Mouse (Mus musculus) midbrain, embryonic 12.5 days (tissue): Measurements from ENCODE around the gene Gm26920. TPM values are rescaled to one million over a fixed set of nuclear protein-coding genes. Genes with fewer than 3 reads are reported as not detected.

Source experiments
- ATAC-seq: fragments of 200-750 bp; cut with Nextera tagmentation; 2 replicates; pipeline ENCODE4 v1.8.0; 2017; ENCODE audit warnings: low read depth, moderate TSS enrichment, moderate library complexity; ENCODE audit not compliant: low FRiP score
- H3K27ac ChIP-seq: fragments of 300-500 bp; sonication (generic); replicated peaks from 2 replicates; pipeline ENCODE4 v1.5.1; 2016; ENCODE audit warnings: mild to moderate bottlenecking
- H3K27me3 ChIP-seq: fragments of 300-500 bp; sonication (generic); 2 replicates; pipeline ENCODE4 v1.6.1; 2016; ENCODE audit warnings: mild to moderate bottlenecking
- H3K36me3 ChIP-seq: fragments of 300-500 bp; sonication (generic); 2 replicates; pipeline ENCODE4 v1.6.1; 2016
- H3K4me1 ChIP-seq: fragments of 300-500 bp; sonication (generic); 2 replicates; pipeline ENCODE4 v1.6.1; 2016
- H3K4me2 ChIP-seq: fragments of 300-500 bp; sonication (generic); replicated peaks from 2 replicates; pipeline ENCODE4 v1.6.1; 2016; ENCODE audit warnings: mild to moderate bottlenecking, moderate library complexity
- H3K4me3 ChIP-seq: fragments of 300-500 bp; sonication (generic); 2 replicates; pipeline ENCODE4 v1.5.1; 2016; ENCODE audit warnings: mild to moderate bottlenecking
- H3K9ac ChIP-seq: fragments of 300-500 bp; sonication (generic); replicated peaks from 2 replicates; pipeline ENCODE4 v1.6.1; 2016; ENCODE audit warnings: mild to moderate bottlenecking, moderate library complexity
- H3K9me3 ChIP-seq: fragments of 300-500 bp; sonication (generic); 2 replicates; pipeline ENCODE4 v1.6.1; 2016; ENCODE audit warnings: mild to moderate bottlenecking
- WGBS: fragments of 180-500 bp; shearing (Covaris S2); methylation state at CpG from one replicate; pipeline ENCODE4 v1.1.7; 2016; 5-methylcytosine and 5-hydroxymethylcytosine counted together
- microRNA-seq: library from miRNA; unstranded; fragments of <30 nt; microRNA quantifications from one replicate; pipeline ENCODE4, GENCODE M21; 2017
- polyA plus RNA-seq: library from polyadenylated mRNA; unstranded; fragments of >200 nt; fragmentation: Nextera tagmentation; extraction: Ambion mirVana; gene quantifications from 2 replicates; pipeline ENCODE4 v1.2.1, GENCODE M21; 2016

Gm26920 gene
- polyA plus RNA-seq, 1 experiment from 2014 or later = 1.0 TPM

- ATAC-seq = no peak
- Histone ChIP-seq H3K27me3 (no peaks in the 10 kb centered on the region), H3K36me3 (peaks cover 45% of the 10 kb centered on the region), H3K9ac (no peak overlapping the region), H3K4me1 (peaks cover 11% of the 10 kb centered on the region; the same call in 1 of the 2 replicates), H3K27ac (0 out of 2 replicates have a peak overlapping the region, but pooled peaks have one; percentile 10), H3K4me3 (no peak overlapping the region), H3K4me2 (no peak overlapping the region), H3K9me3 (no peaks in the 10 kb centered on the region)
- 82% methylated on average over 10 of the region's 10 CpGs for WGBS
Observed at GRCm38 (mm10) chr7:30010551-30011195, 79.5 kb downstream of the Gm26920 start.

- H3K27me3 ChIP-seq = no peaks in the 10 kb centered on the region
- H3K27ac ChIP-seq = peak overlapping the region; percentile 56; the same call in 1 of the 2 replicates
- no peak overlapping the region for H3K9ac ChIP-seq
- peaks cover 11% of the 10 kb centered on the region; the same call in 1 of the 2 replicates for H3K4me1 ChIP-seq
- H3K4me2 ChIP-seq = no peak overlapping the region
- H3K4me3 ChIP-seq = no peak overlapping the region
- no peak for ATAC-seq
- H3K36me3 ChIP-seq = peaks cover 37% of the 10 kb centered on the region
- H3K9me3 ChIP-seq = no peaks in the 10 kb centered on the region
- 68% methylated on average over 21 of the region's 21 CpGs for WGBS
Observed at GRCm38 (mm10) chr7:30009321-30010085, 80.7 kb downstream of the Gm26920 start.

- no peak for ATAC-seq
- H3K9ac ChIP-seq = no peak overlapping the region; the same call in 1 of the 2 replicates
- 84% methylated on average over 6 of the region's 6 CpGs for WGBS
- H3K4me1 ChIP-seq = peaks cover 11% of the 10 kb centered on the region; the same call in 1 of the 2 replicates
- no peaks in the 10 kb centered on the region for H3K27me3 ChIP-seq
- no peak overlapping the region for H3K4me3 ChIP-seq
- no peak overlapping the region for H3K27ac ChIP-seq
- H3K36me3 ChIP-seq = peaks cover 36% of the 10 kb centered on the region
- no peaks in the 10 kb centered on the region for H3K9me3 ChIP-seq
- H3K4me2 ChIP-seq = no peak overlapping the region
Observed at GRCm38 (mm10) chr7:30008020-30008690, 82.1 kb downstream of the Gm26920 start.

DNA sequence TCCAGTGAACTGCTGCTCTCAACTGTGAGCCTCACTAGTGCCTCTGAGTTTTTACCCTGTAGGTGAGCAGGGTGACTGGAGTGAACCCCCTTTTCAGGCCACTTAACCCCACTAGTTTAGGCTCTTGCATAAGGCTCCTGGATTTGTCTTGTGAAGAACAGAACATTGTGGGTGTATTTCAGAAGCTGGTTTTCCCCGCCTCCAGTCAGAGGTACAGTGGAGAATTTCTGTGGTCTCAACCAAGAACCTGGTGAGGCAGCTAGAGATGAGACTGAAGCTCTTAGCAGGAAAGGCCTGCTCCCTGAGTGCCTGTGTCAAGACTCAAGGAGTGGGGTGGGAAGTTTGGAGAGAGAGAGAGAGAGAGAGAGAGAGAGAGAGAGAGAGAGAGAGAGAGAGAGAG, 82.6 kb downstream of the Gm26920 start:
- WGBS = 100% methylated on average over 1 of the region's 1 CpGs
- peaks cover 36% of the 10 kb centered on the region for H3K36me3 ChIP-seq

More for the DNA sequence above, 82.6 kb downstream of the Gm26920 start:
- Histone ChIP-seq H3K27me3 (no peaks in the 10 kb centered on the region), H3K4me1 (peaks cover 11% of the 10 kb centered on the region; the same call in 1 of the 2 replicates), H3K27ac (no peak overlapping the region), H3K9me3 (no peaks in the 10 kb centered on the region), H3K4me3 (no peak overlapping the region), H3K4me2 (no peak overlapping the region), H3K9ac (no peak overlapping the region; the same call in 1 of the 2 replicates)
- no peak for ATAC-seq

Small RNA genes lying within 50 kb of the gene (microRNA-seq; reads per million reads assigned to microRNA genes)
- gene Gm23368 = not detected

Other genes starting within 250 kb of the Gm26920 start
- 11.8 and 12.4 TPM in 2 replicates for gene Zfp940, start 236.7 kb downstream of the Gm26920 start, polyA plus RNA-seq
- gene Zfp420, start 230.4 kb downstream of the Gm26920 start, polyA plus RNA-seq = 14.2 and 14.4 TPM in 2 replicates
- 14.3 and 15.1 TPM in 2 replicates for gene Zfp27, start 183.8 kb downstream of the Gm26920 start, polyA plus RNA-seq
- 7.6 and 8.9 TPM in 2 replicates for gene Zfp383, start 182.2 kb downstream of the Gm26920 start, polyA plus RNA-seq
- gene Zfp74, start 136.3 kb downstream of the Gm26920 start, polyA plus RNA-seq = 14.7 and 18.7 TPM in 2 replicates
- 14.0 and 14.1 TPM in 2 replicates for gene Zfp568, start 106.5 kb downstream of the Gm26920 start, polyA plus RNA-seq
- 7.2 and 7.5 TPM in 2 replicates for gene Zfp14, start 39.0 kb downstream of the Gm26920 start, polyA plus RNA-seq
- 10.4 and 11.2 TPM in 2 replicates for gene Zfp82, start 17.5 kb downstream of the Gm26920 start, polyA plus RNA-seq
- gene Zfp566, start 117 bp upstream of the Gm26920 start, polyA plus RNA-seq = 13.6 and 16.3 TPM in 2 replicates
- 134 and 136 TPM in 2 replicates for gene Zfp260, start 4.4 kb upstream of the Gm26920 start, polyA plus RNA-seq
- 17.0 and 18.8 TPM in 2 replicates for gene Zfp382, start 31.5 kb upstream of the Gm26920 start, polyA plus RNA-seq
- 19.0 and 20.2 TPM in 2 replicates for gene Zfp146, start 79.3 kb upstream of the Gm26920 start, polyA plus RNA-seq
- gene Cox7a1, start 93.7 kb upstream of the Gm26920 start, polyA plus RNA-seq = 0.74 and 4.1 TPM in 2 replicates
- gene Capns1, start 108.4 kb upstream of the Gm26920 start, polyA plus RNA-seq = 59.8 and 61.6 TPM in 2 replicates
- gene Polr2i, start 141.5 kb upstream of the Gm26920 start, polyA plus RNA-seq = 151 and 156 TPM in 2 replicates
- gene Tbcb, start 141.9 kb upstream of the Gm26920 start, polyA plus RNA-seq = 257 and 259 TPM in 2 replicates
- not detected in 2 replicates for gene Ovol3, start 145.3 kb upstream of the Gm26920 start, polyA plus RNA-seq
- 0.48 and 0.66 TPM in 2 replicates for gene Thap8, start 189.7 kb upstream of the Gm26920 start, polyA plus RNA-seq
- 11.3 and 13.4 TPM in 2 replicates for gene Wdr62, start 190.0 kb upstream of the Gm26920 start, polyA plus RNA-seq
- gene Clip3, start 201.3 kb upstream of the Gm26920 start, polyA plus RNA-seq = 76.3 and 88.6 TPM in 2 replicates
- 86.9 and 92.9 TPM in 2 replicates for gene Alkbh6, start 218.3 kb upstream of the Gm26920 start, polyA plus RNA-seq
- 17.5 and 19.0 TPM in 2 replicates for gene Syne4, start 224.4 kb upstream of the Gm26920 start, polyA plus RNA-seq
- gene E130208F15Rik, start 231.3 kb upstream of the Gm26920 start, polyA plus RNA-seq = 0.63 TPM in 1 of 2 replicates, not detected in the other
- 22.2 and 27.4 TPM in 2 replicates for gene Sdhaf1, start 233.5 kb upstream of the Gm26920 start, polyA plus RNA-seq